Mouse (Mus musculus) MEL (cell line): ENCODE results near the gene Ccsap. TPM values are rescaled to one million over a fixed set of nuclear protein-coding genes. Genes with fewer than 3 reads are reported as not detected.

Experiments used
- DNase-seq: peaks from one replicate; pipeline ENCODE4 v3.0.0; 2011; ENCODE audit warnings: low read depth, low spot score
- H3K27ac ChIP-seq: 2 replicates; pipeline ENCODE4 v1.5.1; 2012; ENCODE audit warnings: low read depth, mild to moderate bottlenecking, control low read depth, low read length, moderate library complexity; ENCODE audit not compliant: control insufficient read depth
- H3K27me3 ChIP-seq, 2 experiments: fragments of 150-350 bp in 1 of 2; sonication (generic) in 1 of 2; 2 replicates each; pipeline ENCODE4 v1.6.1; 2012; ENCODE audit warnings: low read length in 2 of 2, mild to moderate bottlenecking in 2 of 2, improper control_type of control experiment in 1 of 2, moderate library complexity in 1 of 2; ENCODE audit not compliant: insufficient read depth in 2 of 2, control insufficient read depth in 1 of 2
- H3K36me3 ChIP-seq, 2 experiments: 2 replicates each; pipeline ENCODE4 v1.6.1; 2012 to 2014; ENCODE audit warnings: low read length in 2 of 2, improper control_type of control experiment in 1 of 2, inconsistent platforms in 1 of 2, mild to moderate bottlenecking in 1 of 2; ENCODE audit not compliant: insufficient read depth in 2 of 2, control insufficient read depth in 1 of 2
- H3K4me1 ChIP-seq, 2 experiments: fragments of 150-350 bp in 1 of 2; sonication (generic) in 1 of 2; 2 replicates each; pipeline ENCODE4 v1.6.1; 2012; ENCODE audit warnings: low read length in 2 of 2, improper control_type of control experiment in 1 of 2, mild to moderate bottlenecking in 1 of 2; ENCODE audit not compliant: insufficient read depth in 2 of 2, control insufficient read depth in 1 of 2
- H3K4me3 ChIP-seq, 2 experiments: fragments of 150-350 bp in 1 of 2; sonication (generic) in 1 of 2; 2 replicates each; pipeline ENCODE4 v1.5.1; 2012; ENCODE audit warnings: low read depth in 2 of 2, low read length in 2 of 2, mild to moderate bottlenecking in 2 of 2, moderate library complexity in 2 of 2, control low read depth in 1 of 2, improper control_type of control experiment in 1 of 2; ENCODE audit not compliant: control insufficient read depth in 1 of 2, insufficient read depth in 1 of 2
- H3K79me2 ChIP-seq: 2 replicates; pipeline ENCODE4 v1.6.1; 2012; ENCODE audit warnings: mild to moderate bottlenecking, low read length, moderate library complexity; ENCODE audit not compliant: control insufficient read depth, poor library complexity, insufficient read depth
- H3K9ac ChIP-seq: 2 replicates; pipeline ENCODE4 v1.6.1; 2012; ENCODE audit warnings: low read depth, mild to moderate bottlenecking, control low read depth, low read length, moderate library complexity; ENCODE audit not compliant: control insufficient read depth, poor library complexity, severe bottlenecking
- H3K9me3 ChIP-seq: fragments of 150-350 bp; sonication (generic); replicated peaks from 2 replicates; pipeline ENCODE4 v1.6.1; 2012; ENCODE audit warnings: mild to moderate bottlenecking, low read length, improper control_type of control experiment, moderate library complexity; ENCODE audit not compliant: insufficient read depth
- CHD1 ChIP-seq: IDR thresholded peaks from 2 replicates; pipeline ENCODE4 v1.6.1; 2012; ENCODE audit warnings: low read depth, mild to moderate bottlenecking, inconsistent platforms, low read length, improper control_type of control experiment
- CHD2 ChIP-seq: IDR thresholded peaks from 2 replicates; pipeline ENCODE4 v1.6.1; 2011; ENCODE audit warnings: low read length, improper control_type of control experiment
- CTCF ChIP-seq, 3 experiments: IDR thresholded peaks in 2 of 3; conservative IDR thresholded peaks in 1 of 3; 2 replicates each; pipeline ENCODE4 v1.5.1; 2011 to 2012; ENCODE audit warnings: low read length in 3 of 3, low read depth in 2 of 3, mild to moderate bottlenecking in 2 of 3, improper control_type of control experiment in 1 of 3, inconsistent platforms in 1 of 3, mixed read lengths in 1 of 3, moderate library complexity in 1 of 3; ENCODE audit not compliant: control insufficient read depth in 1 of 3, insufficient read depth in 1 of 3, poor library complexity in 1 of 3, severe bottlenecking in 1 of 3
- E2F4 ChIP-seq: IDR thresholded peaks from 2 replicates; pipeline ENCODE4 v1.6.1; 2011; ENCODE audit warnings: low read depth, low read length, improper control_type of control experiment, borderline replicate concordance
- ELF1 ChIP-seq: IDR thresholded peaks from 2 replicates; pipeline ENCODE4 v1.6.1; 2014; ENCODE audit warnings: low read depth, mild to moderate bottlenecking, inconsistent platforms, low read length, improper control_type of control experiment, moderate library complexity
- GATA1 ChIP-seq: IDR thresholded peaks from 2 replicates; pipeline ENCODE4 v1.6.1; 2011; ENCODE audit warnings: low read depth, low read length, improper control_type of control experiment
- HCFC1 ChIP-seq: IDR thresholded peaks from 2 replicates; pipeline ENCODE4 v1.6.1; 2012; ENCODE audit warnings: low read depth, mild to moderate bottlenecking, inconsistent platforms, low read length, improper control_type of control experiment, moderate library complexity
- JUND ChIP-seq: IDR thresholded peaks from 2 replicates; pipeline ENCODE4 v1.6.1; 2011; ENCODE audit warnings: low read depth, mild to moderate bottlenecking, improper control_type of control experiment, low read length
- KAT2A ChIP-seq: conservative IDR thresholded peaks from 2 replicates; pipeline ENCODE4 v1.6.1; 2012; ENCODE audit warnings: low read depth, low read length, improper control_type of control experiment, inconsistent platforms
- MAX ChIP-seq: IDR thresholded peaks from 2 replicates; pipeline ENCODE4 v1.6.1; 2011; ENCODE audit warnings: low read length, improper control_type of control experiment
- MAZ ChIP-seq: IDR thresholded peaks from 2 replicates; pipeline ENCODE4 v1.6.1; 2012; ENCODE audit warnings: low read depth, mild to moderate bottlenecking, inconsistent platforms, low read length, improper control_type of control experiment
- MXI1 ChIP-seq: IDR thresholded peaks from 2 replicates; pipeline ENCODE4 v1.6.1; 2011; ENCODE audit warnings: mild to moderate bottlenecking, low read depth, low read length, improper control_type of control experiment
- NELFE ChIP-seq: IDR thresholded peaks from 2 replicates; pipeline ENCODE4 v1.6.1; 2011; ENCODE audit warnings: low read depth, low read length, improper control_type of control experiment
- NRF1 ChIP-seq: IDR thresholded peaks from 2 replicates; pipeline ENCODE4 v1.6.1; 2014; ENCODE audit warnings: low read depth, mild to moderate bottlenecking, inconsistent platforms, low read length, improper control_type of control experiment, moderate library complexity; ENCODE audit not compliant: poor library complexity, insufficient read depth, severe bottlenecking
- POLR2AphosphoS2 ChIP-seq: IDR thresholded peaks from 2 replicates; pipeline ENCODE4 v1.6.1; 2011; ENCODE audit warnings: low read length, improper control_type of control experiment
- POLR2AphosphoS5 ChIP-seq: IDR thresholded peaks from 2 replicates; pipeline ENCODE4 v1.6.1; 2012; ENCODE audit warnings: low read depth, borderline replicate concordance, mild to moderate bottlenecking, inconsistent platforms, low read length, moderate library complexity, mixed read lengths
- RAD21 ChIP-seq: IDR thresholded peaks from 2 replicates; pipeline ENCODE4 v1.6.1; 2011; ENCODE audit warnings: mild to moderate bottlenecking, low read depth, low read length, improper control_type of control experiment
- RCOR1 ChIP-seq: IDR thresholded peaks from 2 replicates; pipeline ENCODE4 v1.6.1; 2012; ENCODE audit warnings: low read depth, mild to moderate bottlenecking, inconsistent platforms, low read length, improper control_type of control experiment
- SIN3A ChIP-seq: IDR thresholded peaks from 2 replicates; pipeline ENCODE4 v1.6.1; 2012; ENCODE audit warnings: low read length, improper control_type of control experiment, inconsistent platforms
- SMC3 ChIP-seq: IDR thresholded peaks from 2 replicates; pipeline ENCODE4 v1.6.1; 2011; ENCODE audit warnings: low read depth, low read length, improper control_type of control experiment
- TAL1 ChIP-seq: IDR thresholded peaks from 2 replicates; pipeline ENCODE4 v1.6.1; 2012; ENCODE audit warnings: mild to moderate bottlenecking, inconsistent platforms, low read length, moderate library complexity, mixed read lengths
- TBP ChIP-seq: IDR thresholded peaks from 2 replicates; pipeline ENCODE4 v1.8.0; 2011; ENCODE audit warnings: low read depth, low read length, improper control_type of control experiment
- TCF12 ChIP-seq: IDR thresholded peaks from 2 replicates; pipeline ENCODE4 v1.6.1; 2014; ENCODE audit warnings: low read depth, mild to moderate bottlenecking, inconsistent platforms, low read length, improper control_type of control experiment, moderate library complexity
- USF1 ChIP-seq: IDR thresholded peaks from 2 replicates; pipeline ENCODE4 v1.6.1; 2014; ENCODE audit warnings: low read depth, mild to moderate bottlenecking, inconsistent platforms, low read length, improper control_type of control experiment, moderate library complexity
- USF2 ChIP-seq, 2 experiments: IDR thresholded peaks; 2 replicates each; pipeline ENCODE4 v1.6.1; 2011 to 2012; ENCODE audit warnings: improper control_type of control experiment in 2 of 2, low read length in 2 of 2, borderline replicate concordance in 1 of 2, inconsistent platforms in 1 of 2, low read depth in 1 of 2, mild to moderate bottlenecking in 1 of 2; ENCODE audit not compliant: insufficient read depth in 1 of 2
- ZC3H11A ChIP-seq: IDR thresholded peaks from 2 replicates; pipeline ENCODE4 v1.6.1; 2012; ENCODE audit warnings: low read depth, mild to moderate bottlenecking, inconsistent platforms, low read length, improper control_type of control experiment
- ZKSCAN1 ChIP-seq: IDR thresholded peaks from 2 replicates; pipeline ENCODE4 v1.6.1; 2012; ENCODE audit warnings: low read depth, mild to moderate bottlenecking, inconsistent platforms, low read length, improper control_type of control experiment, moderate library complexity
- ZMIZ1 ChIP-seq: IDR thresholded peaks from 2 replicates; pipeline ENCODE4 v1.6.1; 2012; ENCODE audit warnings: low read depth, mild to moderate bottlenecking, inconsistent platforms, low read length, improper control_type of control experiment, moderate library complexity
- ZNF384 ChIP-seq: IDR thresholded peaks from 2 replicates; pipeline ENCODE4 v1.6.1; 2012; ENCODE audit warnings: low read depth, mild to moderate bottlenecking, inconsistent platforms, low read length, improper control_type of control experiment
- polyA plus RNA-seq, 2 experiments: library from polyadenylated mRNA; stranded (reverse) in 1 of 2; unstranded in 1 of 2; fragments of >175 nt in 1 of 2; fragments of >200 nt in 1 of 2; gene quantifications; 2 replicates each; pipeline versions ENCODE4 v1.2.1 to v1.2.4; 2012; ENCODE audit warnings: low replicate concordance in 2 of 2, low read depth in 1 of 2; ENCODE audit not compliant: insufficient read length in 2 of 2, insufficient read depth in 1 of 2, missing spikeins in 1 of 2
- total RNA-seq: library from RNA; depleted of rRNA; stranded (reverse); fragments of 300-350 nt; gene quantifications from 2 replicates; pipeline ENCODE4 v1.2.3, GENCODE M21; 2012

Ccsap gene
- total and polyA plus RNA-seq, 3 experiments = 6.7 to 12.1 TPM; not detected in 1

DNA sequence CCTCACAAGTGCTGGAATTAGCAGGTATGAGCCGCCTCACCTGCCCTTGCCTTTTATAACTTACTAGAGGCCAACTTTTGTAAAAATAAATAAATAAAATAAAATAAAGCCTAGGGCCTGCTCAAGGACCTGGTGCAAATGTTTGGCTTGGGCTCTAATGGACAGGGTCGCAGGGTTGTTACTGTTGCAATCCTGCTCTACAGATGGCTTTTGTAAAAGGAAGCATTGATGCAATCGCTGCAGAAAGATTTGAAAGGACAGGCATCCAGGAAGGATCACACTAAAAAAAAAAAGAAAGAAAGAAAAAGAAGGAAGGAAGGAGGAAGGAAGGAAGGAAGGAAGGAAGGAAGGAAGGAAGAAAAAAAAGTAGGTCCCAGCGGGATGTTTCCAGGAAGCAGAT, 377 bp upstream of the Ccsap start:
- Histone ChIP-seq H3K36me3 (peaks cover 0 to 20% of the 10 kb centered on the region in 2 experiments; a peak in 2 of 4 replicates), H3K4me1 (peaks cover 6 to 28% of the 10 kb centered on the region in 2 experiments), H3K27ac (no peak overlapping the region), H3K4me3 (peak overlapping the region in 1 of 2 experiments; percentile 83; a peak in 1 of 4 replicates), H3K79me2 (peaks cover 35% of the 10 kb centered on the region), H3K27me3 (no peaks in the 10 kb centered on the region), H3K9me3 (no peaks in the 10 kb centered on the region), H3K9ac (no peak overlapping the region)
- no peak for DNase-seq
- no peak for TF ChIP-seq TCF12
- TF ChIP-seq JUND = no peak
- TF ChIP-seq RAD21 = no peak
- no peak for TF ChIP-seq ZKSCAN1
- TF ChIP-seq ELF1 = no peak
- TF ChIP-seq ZC3H11A = no peak
- no peak for TF ChIP-seq USF2 (IDR thresholded peaks at IDR 0.05; ENCODE audit: borderline replicate concordance in 1 of 2, insufficient read depth in 1 of 2, low read depth in 1 of 2, low read length in 2 of 2)
- TF ChIP-seq MAZ = no peak
- no peak for TF ChIP-seq KAT2A
- TF ChIP-seq POLR2AphosphoS2 = no peak
- TF ChIP-seq RCOR1 = no peak
- TF ChIP-seq CHD1 = no peak
- TF ChIP-seq CHD2 = no peak
- TF ChIP-seq E2F4 = no peak
- TF ChIP-seq HCFC1 = no peak

DNA sequence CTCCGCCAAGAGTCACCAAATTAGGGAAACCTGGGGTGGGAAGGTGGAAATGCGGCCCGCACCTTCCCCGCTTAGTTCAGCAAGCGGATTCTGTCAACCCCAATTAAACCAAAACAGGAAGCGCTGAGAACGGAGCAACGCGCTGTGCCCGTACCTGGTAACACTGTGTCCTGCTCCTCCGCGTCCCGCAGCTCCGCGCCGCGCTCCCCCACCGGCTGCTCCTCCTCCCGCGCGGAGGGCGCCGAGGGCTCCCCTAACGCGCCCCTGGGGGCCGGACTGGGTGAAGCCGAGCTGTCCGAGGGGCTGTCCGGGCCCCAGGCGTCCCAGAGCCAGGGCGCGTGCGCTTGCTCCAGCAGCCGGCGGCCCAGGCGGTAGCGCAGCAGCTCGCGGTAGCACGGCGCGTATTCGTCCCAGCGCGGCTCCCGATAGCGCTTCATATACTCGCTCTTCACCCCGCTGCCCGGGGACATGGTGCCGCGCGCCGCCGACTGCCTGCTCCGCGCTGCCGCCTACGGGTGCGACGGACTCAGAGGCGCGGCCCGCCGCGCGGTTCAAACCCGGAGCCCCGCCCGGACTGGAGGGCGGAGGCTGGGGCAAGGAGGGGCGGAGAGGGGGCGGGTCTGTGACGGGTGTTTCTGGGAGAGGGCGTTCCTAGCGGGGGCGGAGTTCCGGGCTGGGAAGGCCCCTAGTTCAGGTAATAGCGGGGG, 915 bp downstream of the Ccsap start:
- Histone ChIP-seq H3K9me3 (no peaks in the 10 kb centered on the region), H3K27me3 (no peaks in the 10 kb centered on the region), H3K27ac (peak overlapping the region; percentile 56), H3K4me3 (peak overlapping the region; percentile 83 to 94), H3K4me1 (peaks cover 5 to 28% of the 10 kb centered on the region in 2 experiments), H3K79me2 (peaks cover 40% of the 10 kb centered on the region), H3K36me3 (peaks cover 0 to 25% of the 10 kb centered on the region in 2 experiments; a peak in 2 of 4 replicates), H3K9ac (peak overlapping the region; percentile 86)
- DNase-seq = peak; percentile 94
- TF ChIP-seq MXI1 (peak; percentile 54; the same call in 1 of the 2 replicates), RCOR1 (no peak), SIN3A (peak; percentile 61; the same call in 1 of the 2 replicates), TBP (no peak), TAL1 (no peak), SMC3 (0 out of 2 replicates have a peak, but pooled peaks have one; percentile 3), ZKSCAN1 (no peak), GATA1 (no peak), MAX (no peak), TCF12 (peak; percentile 56), POLR2AphosphoS5 (no peak), NRF1 (peak; percentile 57), MAZ (peak; percentile 97), HCFC1 (no peak; the same call in 1 of the 2 replicates), E2F4 (no peak), NELFE (peak; percentile 75), ZNF384 (no peak), ZMIZ1 (peak; percentile 74; the same call in 1 of the 2 replicates), KAT2A (no peak), USF2 (IDR thresholded peaks at IDR 0.05; ENCODE audit: borderline replicate concordance in 1 of 2, insufficient read depth in 1 of 2, low read depth in 1 of 2, low read length in 2 of 2) (no peak), RAD21 (no peak), USF1 (no peak), CTCF (IDR thresholded peaks at IDR 0.05 in 2 of 3, conservative IDR thresholded peaks at IDR 0.05 in 1 of 3; ENCODE audit: control insufficient read depth in 1 of 3, insufficient read depth in 1 of 3, low read depth in 2 of 3, low read length in 3 of 3, poor library complexity in 1 of 3, severe bottlenecking in 1 of 3) (peak in 2 of 3 experiments; percentile 12 to 30; a peak in 2 of 6 replicates)
